Mouse (Mus musculus): ENCODE results near the gene Ccna2.

GRCm38 (mm10) chr3:36598811-36599210, 26.9 kb upstream of the Ccna2 start:
- TF ChIP-seq CTCF (IDR thresholded peaks at IDR 0.05) (no peak), EP300 (IDR thresholded peaks at IDR 0.05) (no peak)

Measured in lung, postnatal 0 days (tissue).